Mouse (Mus musculus) brain, adult 2 months (tissue): ENCODE measurements around the gene Tcp10c.
"Not testable (repeated sequence)": the region's sequence is repeated elsewhere in the genome, so short reads cannot be mapped to it uniquely, and the experiment has no call there.

Source experiments
- DNase-seq: peaks from one replicate; pipeline ENCODE4 v3.0.0; 2011; ENCODE audit warnings: low read depth, low spot score

Gene Tcp10c

DNA sequence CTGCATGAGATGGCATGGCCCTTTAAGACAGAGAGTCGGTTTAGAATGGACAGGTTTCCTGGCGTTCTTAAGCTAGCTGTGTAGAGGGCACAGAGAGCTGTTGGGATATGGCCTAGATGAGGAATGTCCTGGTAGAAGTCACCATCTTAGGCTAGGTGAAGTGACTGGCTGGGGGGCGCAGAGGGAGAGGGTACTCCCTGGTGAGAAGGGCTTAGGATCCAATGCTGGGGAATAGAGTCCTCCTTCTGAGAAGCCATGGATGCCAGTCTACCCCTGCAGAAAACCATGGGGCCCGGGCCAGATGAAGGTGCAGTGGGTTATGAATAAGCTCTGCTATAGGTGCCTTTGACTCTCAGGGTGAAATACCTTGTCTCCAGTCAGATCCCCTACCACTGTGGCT, at the start of gene Tcp10c:
Gene Tcp10c, plus strand, starts transcription at position 52 of the 400 bp plus-strand sequence.
- not testable (repeated sequence) for DNase-seq

DNA sequence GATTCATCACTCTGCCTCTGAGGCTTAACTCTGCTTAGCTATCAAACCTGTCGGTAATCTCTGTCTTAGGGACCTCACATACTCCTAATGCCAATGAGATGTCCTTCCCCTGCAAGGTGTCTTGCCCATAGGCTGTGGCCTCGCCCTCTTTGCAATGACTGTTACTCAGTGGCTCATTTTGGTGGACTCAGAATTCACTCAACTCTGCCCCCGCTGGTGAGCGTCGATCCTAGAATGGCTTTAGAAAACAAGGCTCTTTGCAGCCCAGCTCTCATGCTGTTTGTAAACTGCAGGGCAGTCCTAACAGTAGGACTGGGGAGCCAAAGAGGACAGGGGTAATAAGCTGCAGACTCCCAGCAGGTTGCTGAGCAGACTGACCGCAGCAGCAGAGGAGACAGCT, 46.5 kb upstream of the Tcp10c start:
- DNase-seq, result not testable (repeated sequence)

DNA sequence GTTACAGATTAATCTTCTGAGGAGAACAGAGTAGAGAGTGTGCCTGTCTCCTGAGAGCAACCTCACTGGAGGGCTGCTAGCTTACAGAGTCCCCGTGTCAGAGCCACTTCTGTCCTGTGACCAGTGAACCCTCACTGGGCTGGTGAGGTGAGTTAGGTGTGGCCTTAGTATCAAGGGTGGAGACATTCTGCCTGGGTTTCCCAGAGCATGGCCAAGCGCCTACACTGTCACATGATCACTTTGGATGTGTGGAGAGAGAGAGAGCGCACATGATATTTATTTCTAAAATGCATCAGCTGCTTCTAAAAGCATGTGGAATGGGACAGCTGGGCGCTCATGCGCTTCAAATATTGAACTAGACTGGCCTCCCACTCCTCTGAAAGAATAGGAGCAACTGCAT, 46.0 kb upstream of the Tcp10c start:
- peak; percentile 35 for DNase-seq

DNA sequence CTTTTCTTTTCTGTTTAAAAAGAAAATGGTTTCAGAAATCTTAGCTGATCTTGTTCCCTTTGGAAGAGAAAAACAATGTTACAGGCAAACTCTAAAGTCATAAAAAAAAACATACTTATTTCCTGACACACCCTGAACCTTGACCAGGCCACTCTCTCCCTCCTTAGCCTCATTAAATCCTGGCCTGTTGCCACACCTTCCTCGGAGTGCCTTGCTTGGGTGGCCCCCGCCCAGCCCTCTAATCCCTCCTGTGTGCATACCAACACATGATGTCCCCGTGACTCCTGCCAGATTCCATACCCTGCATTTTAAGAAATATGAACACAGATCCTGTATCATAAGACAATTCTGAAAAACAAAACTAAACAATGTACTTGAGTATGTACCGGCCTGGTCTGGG, 45.6 kb upstream of the Tcp10c start:
- DNase-seq, result not testable (repeated sequence)

DNA sequence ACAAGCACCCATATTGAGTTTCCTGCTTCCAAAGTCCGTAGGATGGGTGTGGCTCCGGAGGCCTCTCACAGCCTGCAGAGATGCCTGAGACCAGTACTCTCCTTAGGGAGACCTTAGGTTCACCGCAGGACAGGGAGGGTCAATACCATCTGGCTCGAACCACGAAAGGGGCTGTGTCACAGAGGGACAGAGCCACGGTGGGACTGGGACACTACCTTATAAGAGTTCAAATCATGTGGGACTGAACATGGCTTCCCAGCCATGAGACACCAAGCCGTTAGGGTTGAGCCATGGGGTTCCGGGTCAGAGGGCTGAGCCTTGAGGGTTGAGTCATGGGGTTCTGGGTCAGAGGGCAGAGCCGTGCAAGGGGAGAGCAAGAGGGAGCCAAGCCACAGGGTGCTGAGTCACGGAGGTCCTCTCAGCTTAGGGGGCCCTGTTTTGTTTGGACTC, 45.2 kb upstream of the Tcp10c start:
- not testable (repeated sequence) for DNase-seq

DNA sequence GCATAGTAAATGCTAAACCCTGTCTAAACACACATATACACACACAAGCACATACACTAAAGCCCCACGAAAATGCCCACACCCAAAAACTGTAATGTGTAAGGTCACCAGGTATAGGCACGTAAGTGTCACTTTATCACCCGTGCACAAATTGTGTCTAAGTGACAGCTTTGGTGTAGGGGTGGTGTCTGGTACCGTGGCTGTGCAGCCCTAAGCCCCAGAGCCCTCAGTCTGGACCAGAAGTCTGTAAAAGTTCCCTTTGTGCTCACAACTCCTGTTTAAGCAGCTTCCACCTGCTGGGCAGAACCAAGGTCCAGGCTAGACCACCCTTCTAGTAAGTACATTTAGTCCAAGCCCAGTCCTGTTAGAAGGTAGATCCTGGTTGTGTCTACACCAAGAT, 24.4 kb upstream of the Tcp10c start:
- DNase-seq, result not testable (repeated sequence)

DNA sequence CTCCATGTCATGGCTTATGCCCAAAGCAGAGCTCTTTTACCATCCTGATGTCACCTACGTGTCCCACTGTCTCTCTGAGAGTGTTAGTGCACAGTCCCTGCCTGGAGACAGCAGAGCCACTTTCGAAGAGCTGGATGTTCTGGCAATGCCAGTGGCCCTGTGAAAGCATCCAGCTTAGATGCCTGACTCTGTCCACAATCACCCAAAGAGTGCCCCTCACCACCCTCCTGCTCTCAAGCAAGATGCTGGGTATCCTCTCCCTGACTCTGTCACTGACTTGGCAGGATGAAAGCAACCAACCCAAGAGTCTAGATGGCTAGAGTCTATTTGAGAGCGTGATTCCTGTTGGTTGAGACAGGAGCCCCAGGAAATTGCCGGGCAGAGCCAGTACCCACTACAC, 23.2 kb upstream of the Tcp10c start:
- not testable (repeated sequence) for DNase-seq

DNA sequence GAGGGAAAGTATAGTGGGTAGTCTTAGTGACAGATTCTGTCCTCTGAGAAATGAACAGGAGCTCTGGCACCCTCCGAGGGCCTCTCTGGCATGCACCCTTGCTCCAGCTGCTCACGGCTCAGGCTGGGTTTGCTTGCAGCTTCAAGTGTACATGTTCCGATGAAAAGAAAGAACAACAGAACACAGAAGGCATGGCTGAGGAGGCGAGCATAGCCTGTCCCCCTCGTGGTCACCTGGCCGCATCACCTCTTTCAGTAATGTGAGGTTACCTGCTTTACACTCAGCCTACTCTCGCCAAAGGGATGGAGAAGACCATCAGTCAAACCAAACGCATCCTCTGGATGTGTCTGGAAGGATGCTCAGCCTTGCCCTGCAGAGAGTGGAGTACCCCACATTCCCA, 21.9 kb upstream of the Tcp10c start:
- not testable (repeated sequence) for DNase-seq

DNA sequence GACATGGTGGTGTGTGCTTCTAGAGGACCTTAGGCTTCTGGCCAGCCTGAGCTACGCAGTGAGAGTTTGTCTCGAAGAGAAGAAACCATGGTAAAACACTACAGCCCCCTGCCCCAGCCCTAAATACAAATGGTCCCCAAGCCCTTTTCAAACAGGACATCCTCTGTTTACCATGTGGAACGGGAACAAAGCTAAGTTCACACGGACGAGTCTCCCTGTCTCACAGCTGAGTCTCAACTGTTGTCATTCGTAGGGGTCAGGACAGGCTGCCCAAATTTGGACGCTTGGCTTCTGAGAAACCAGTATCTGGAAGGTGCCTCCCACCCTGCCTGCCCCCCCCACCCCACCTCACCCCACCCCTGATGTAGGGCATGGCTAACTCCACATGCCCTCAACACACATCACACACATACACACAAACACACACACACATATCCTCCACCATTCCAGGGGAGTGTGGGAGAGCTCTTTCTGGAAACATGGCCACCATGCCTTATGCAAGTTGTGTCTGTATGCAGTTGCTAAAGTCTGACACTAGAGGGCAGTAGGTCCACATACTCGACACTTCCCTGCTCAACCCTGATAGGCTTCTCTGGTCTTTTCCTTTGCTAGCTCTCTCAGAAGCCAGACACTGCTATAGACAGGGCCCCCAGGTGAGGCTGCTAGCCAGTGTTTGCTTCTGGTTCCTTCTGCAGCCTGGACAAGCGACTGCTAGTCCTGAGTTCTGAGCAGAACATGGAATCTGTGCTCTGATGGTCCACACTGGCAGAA, 17.2 kb upstream of the Tcp10c start:
- peak; percentile 82 for DNase-seq

DNA sequence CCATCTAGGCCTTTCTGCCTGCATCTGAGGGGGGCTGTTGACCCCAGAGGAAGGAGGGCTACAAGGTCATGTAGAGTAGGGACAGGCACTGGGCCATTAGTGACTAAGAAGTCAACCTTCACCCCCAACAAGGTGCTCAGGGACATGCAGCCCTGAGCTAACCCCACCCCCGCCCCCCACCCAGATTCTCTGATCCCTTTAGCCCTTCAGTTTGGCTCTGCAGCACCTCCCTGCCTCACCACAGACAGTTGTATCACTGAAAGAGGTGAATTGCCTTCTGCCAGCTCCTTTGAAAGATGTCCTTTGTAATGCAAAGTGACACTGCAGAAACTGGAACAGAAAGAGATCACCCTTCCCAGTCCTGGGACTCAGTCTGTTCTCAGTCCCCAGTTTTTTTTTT, 16.4 kb upstream of the Tcp10c start:
- not testable (repeated sequence) for DNase-seq

DNA sequence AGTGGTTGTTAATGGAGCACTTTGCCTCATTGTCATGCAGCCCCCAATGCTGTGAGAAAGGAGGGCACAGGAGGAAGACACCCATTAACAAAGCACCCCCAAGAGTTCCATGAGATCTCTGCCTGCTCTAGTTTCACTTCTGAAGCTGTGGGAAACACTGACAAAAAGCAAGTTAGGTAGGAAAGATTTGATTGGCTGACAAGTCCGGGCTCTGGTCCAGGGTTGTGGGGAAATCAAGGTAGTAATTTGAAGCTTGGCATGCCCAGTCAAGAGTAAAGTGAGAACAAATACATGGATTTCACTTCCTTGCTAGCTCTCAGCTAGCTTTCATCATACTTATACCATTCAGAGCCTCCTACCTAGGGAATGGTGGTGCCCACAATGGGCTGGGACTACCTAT, 14.3 kb upstream of the Tcp10c start:
- DNase-seq, result not testable (repeated sequence)

DNA sequence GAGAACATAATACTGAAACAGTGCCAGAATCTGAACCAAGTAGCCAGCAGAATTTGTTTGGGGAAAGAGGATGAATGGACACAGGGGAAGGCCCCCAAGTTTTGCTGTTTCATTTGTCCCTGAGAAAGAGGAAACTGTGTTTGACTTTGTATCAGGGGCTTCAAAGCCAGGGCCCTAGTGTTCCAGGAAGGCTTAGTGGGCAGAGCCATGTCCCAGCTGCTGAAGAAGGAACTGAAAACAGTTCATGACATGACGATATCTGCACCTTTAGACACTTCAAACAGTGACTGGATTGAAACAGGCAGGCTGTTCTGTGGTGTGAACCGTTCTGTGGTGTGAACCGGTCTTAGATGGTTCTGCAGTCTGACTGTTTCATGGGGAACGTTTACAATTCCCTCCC, 8.4 kb upstream of the Tcp10c start:
- not testable (repeated sequence) for DNase-seq

DNA sequence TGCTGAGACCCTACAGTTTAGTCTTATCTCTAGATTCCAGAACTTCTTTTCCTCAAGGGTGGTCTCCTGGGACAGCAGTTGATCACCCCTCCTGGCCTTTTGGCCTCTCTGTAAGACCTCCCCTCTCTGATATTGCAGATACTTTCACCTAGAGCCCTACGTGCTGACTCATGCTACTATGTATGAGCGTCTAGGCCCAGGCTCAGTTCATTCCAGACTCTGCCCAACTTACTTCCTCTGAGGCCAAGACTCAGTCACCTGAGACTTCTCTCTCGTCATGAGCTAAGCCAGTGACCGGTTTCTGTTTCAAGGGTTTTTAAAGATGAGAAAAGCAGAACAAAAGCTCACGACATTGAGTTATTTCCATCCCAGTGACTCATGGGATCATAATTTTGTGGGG, 4.8 kb upstream of the Tcp10c start:
- DNase-seq, result not testable (repeated sequence)

DNA sequence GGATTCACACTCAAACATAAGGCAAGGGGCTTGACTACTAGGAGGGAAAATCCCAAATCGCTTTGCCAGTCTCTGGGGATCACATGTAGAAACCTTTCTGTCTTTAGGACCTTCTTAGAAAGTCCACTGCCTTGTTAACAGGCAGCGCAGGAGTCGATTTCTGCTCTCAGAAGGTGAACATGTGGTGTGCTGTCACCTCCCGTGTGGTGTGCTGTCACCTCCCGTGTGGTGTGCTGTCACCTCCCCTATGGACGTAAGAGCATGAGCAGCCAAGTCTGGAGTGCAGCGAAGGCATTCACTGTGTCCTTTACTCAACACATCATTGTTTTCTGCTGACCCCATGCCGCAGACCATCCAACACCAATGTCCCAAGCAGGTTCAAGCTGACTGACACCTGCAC, 1.1 kb upstream of the Tcp10c start:
- not testable (repeated sequence) for DNase-seq

DNA sequence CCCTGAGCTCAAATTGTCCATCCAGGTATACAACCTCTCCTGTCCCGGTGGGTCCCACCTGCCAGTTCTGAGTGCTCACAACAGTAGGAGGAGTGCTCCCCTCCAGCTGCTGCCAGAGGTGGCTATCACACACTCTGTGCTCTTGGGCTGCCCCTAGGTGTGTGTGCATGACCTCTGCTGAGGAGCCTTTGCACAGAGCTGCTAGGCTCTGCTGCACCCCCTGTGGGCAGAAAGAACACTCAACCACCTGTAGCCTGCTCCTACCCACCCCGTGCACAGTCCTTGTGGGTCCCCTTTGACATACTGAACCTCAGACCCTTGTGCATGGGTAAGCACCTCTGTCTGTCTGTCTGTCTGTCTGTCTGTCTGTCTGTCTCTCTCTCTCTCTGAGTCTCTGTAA, 8.1 kb downstream of the Tcp10c start:
- not testable (repeated sequence) for DNase-seq

DNA sequence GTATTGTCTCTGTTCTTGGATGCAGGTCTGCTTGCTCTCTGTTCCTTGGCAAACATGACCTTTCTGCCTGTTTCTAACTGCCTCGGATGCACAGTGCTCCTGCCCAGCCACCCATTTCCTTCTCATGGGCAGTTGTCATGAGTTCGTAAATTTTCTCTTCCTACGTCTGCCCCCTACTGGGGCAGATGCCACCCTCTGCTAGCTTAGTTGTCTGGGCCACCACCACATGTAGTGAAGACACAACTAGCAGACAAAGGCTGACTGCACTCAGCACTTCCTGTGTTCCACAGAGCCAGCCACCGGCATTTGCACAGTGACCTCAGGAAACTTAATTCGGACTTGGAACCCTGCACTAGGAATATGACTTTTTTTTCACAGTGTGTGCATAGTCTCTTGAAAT, 9.4 kb downstream of the Tcp10c start:
- DNase-seq, result not testable (repeated sequence)

DNA sequence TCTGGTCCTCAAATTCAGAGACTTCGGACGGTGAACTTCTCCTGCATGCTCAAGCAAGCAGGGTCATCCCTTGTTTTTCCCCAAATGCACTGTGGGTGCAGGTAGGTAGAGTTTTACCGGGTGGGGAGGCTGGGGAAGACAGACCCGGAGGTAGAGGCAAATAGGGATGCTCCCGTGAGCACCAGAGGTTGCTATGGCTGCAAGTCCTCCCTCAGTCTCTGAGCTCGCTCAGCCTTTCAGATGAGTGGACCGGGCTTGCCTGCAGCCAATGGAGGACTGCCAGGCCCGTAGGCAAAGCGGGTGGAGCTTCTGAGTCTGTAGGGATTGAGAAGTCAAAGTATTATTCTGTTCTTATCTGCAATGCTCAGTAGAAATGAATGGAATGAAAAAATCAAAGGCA, 9.8 kb downstream of the Tcp10c start:
- DNase-seq, result not testable (repeated sequence)

DNA sequence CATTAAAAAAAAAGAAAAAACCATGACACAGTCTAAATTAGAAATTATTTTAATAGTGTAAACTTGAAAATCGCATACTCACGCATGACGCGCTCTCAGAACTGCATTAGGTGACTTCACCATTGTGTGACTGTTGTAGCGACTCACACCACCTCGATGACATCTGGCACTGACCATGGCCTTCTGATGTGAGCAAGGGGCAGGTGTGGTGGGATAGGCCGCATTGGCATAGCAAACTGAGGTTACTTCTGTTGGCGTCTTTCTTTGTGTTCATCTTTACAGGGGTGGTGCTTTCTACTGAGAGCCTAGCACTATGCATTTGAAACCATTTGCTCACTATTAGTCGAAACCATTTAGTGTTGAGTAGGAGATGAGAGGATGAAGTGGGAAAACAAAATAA, 12.8 kb downstream of the Tcp10c start:
- not testable (repeated sequence) for DNase-seq

DNA sequence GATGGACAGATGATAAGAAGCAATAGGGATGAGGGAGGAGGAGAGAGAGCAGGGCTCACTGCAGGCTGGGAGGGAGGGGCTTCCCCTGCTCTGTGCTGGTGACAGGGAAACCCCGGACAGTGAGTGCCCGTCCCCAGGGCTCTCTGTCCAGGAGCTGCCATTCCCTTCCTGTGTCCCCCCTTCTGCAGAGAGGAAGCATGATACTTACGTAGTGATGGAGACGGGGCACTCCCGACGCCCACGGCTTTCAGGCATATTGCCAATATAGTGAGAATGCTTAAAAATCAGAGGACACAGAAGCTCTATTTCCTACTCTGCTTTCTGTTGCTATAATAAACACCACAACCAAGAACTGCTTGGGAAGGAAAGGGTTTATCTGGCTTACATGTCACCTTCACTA, 14.3 kb downstream of the Tcp10c start:
- not testable (repeated sequence) for DNase-seq

DNA sequence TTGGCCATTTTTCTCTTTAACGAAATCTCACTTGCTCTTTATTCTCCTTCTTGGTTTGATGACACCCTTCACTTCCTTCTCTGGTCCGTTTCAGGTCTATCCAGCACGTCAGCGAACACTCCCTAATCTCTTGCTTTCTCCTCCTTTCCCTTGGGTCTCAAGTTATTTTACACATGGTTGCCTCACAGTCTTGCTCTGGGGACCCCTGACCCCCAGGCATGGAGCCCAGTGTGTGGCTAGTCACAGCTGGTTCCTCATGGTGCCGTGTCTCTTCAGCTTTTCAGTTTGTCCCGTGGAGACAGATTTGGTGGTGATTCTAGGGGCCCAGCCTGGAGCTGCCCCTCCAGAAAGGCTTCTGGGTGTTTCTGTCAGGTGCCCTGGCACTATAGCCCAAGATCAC, 16.4 kb downstream of the Tcp10c start:
- not testable (repeated sequence) for DNase-seq

DNA sequence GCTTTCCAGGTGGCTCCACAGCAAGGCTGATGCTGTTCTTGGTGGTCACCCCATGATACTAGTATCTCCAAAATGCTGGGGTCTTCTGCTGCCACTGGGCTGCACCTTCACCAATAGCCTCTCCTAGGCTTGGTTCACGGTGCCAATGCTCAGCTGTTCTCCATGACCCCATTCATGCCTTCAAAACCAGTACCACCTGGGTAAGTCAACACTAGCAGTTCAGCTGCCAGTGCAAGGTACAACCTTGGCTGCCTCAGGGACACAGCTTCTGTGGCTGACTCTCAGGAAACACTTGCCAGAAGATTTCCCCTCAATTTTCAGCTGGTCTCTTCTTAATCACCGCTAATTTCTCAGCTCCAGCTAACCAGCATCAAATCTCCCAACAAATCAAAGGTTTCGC, 24.0 kb downstream of the Tcp10c start:
- DNase-seq, result not testable (repeated sequence)

DNA sequence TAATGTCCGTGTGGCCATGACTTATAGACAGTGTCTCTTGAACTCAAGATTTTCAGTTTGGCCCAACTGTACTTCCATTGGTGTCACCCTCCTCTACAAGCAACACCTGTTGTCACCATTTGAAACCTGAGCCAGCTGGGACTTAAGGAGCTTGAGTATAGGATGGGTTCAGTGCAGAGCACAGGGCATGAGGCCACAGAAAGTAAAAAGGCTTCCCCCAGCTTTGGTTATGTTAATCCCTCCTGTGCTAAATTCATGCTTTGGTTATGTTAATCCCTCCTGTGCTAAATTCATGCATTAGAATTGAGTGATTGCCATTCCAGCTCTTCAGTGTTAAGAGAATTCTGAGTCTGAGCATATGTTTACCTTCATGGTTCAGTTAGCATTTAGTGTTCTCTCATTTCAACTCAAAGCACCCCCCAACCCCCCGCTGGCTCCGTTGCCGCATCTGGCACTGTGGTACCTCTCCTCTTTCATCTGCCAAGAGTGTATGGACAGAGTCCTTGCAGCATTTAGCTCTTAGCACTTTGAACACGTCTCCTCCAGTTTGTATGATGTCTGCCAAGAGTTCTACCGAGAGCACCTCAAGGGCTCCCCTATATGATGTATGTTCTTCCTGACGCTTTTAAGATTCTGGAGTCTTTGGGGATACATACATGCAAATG, 25.7 kb downstream of the Tcp10c start:
- not testable (repeated sequence) for DNase-seq

DNA sequence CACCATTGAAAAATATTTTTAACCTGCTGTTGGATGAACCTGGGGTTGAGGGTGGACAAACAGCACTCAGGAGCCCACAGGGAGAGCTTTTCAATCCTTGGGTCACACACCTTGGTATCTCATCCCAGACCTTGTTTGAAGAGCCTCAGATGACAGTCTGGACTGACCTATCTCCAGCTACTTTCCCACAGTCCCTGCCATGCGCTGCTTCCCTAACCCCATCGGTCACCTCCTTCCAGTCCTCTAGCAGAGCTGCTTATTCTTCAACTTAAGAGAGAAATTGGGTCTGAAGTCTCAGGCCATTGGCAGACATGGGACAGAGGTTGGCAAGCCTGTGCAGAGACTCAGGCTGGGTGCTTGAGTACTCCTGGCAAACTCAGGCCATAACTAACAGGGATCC, 26.9 kb downstream of the Tcp10c start:
- DNase-seq, result not testable (repeated sequence)
